Mouse (Mus musculus) liver, embryonic 14 days (tissue): ENCODE results near the gene Glyr1. TPM values are rescaled to one million over a fixed set of nuclear protein-coding genes. Genes with fewer than 3 reads are reported as not detected.

Source experiments
- polyA plus RNA-seq: library from polyadenylated mRNA; depleted of rRNA; stranded (reverse); fragments of >200 nt; gene quantifications from 2 replicates; pipeline ENCODE4 v1.2.3, GENCODE M21; 2012; rRNA removed

Glyr1 gene
- polyA plus RNA-seq, result 26.4 and 29.9 TPM in 2 replicates

DNA sequence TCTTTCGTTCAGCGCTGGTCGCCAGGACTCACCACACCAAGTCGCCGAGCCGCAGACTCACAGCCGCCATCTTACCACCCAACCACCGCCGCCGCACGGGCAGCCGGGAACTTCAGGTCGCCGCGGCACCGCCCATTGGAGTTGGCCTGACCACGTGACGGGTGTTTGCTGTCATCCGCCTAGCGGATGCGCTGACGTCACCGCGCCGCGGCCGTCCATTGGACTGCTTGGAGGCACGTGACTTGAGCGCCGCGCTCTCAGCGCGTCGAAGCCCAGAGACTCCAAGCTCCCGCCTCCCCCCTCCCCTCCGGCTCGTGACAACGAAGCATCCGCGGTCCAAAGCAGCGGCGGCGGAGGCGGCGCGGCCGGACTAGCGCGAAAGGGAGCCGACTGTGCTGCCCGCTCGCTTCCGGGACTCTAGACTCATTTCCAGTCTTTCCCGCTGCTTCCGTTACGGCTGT is at the start of gene Glyr1, which contains the start of gene Ubn1:
Gene Glyr1, minus strand, starts transcription at position 90 of the 461 bp plus-strand sequence.
Gene Ubn1, plus strand, starts transcription at position 284 of the 461 bp plus-strand sequence.

DNA sequence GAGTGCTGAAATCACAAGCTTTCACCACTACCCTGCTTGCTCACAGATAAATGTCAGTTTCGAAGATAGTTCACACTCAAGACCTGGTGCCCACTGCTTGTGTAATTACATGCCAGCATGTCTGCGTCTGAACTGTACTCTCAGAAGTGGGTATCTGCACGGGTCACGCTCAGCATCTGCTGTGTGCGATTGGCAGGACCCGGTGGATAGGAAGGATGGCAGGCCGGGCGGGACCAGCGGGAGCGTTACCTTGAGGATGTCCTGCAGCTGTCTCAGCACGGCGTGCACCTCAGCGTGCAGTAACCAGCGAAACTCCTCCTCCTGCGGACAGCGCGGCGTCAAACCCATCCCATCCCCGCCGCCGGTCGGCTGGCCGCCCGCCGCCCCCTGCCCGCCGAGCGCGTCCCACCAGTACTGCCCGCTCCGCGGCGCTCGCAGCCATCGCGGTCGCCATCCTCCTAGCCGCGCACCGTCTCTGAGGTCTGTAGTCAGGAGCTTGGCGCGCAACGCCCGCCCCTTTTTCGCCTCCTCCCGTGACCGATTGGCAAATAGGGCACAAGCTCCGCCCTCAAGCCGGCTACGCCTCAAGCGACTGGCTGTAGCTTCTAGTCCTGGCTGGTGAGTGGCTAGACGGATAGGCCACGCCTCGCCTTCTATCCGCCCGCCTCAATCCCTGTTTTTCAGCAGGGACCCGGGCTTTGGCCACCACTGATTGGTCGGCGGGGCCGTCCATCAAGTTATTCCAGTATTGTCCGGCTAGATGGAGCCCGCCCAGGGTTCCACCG is 36.4 kb downstream of the Glyr1 start, which contains the start of gene Rogdi:
Gene Rogdi, minus strand, starts transcription at position 500 of the 785 bp plus-strand sequence.

DNA sequence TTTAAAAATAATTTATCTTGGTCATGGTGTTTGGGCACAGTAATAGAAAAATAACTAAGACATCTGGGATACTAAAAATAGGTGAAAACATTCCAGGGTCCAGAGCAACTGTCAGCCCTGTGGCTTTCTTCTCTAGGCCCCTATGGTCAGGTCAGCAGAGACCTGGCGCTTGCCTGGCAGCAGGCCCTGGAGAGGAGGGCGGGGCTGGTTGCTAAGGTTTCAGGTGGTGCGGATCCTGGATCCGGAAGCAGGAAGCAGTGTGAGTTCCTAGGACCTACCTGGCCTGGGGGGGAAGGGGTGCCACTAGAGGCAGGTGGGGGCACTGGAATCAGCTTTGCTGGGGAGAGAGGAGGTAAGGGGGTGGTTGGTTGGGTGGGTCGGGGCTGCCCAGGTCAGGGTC is 42.6 kb downstream of the Glyr1 start, which contains the start of gene Smim22:
Gene Smim22, plus strand, starts transcription at position 222 of the 400 bp plus-strand sequence.

DNA sequence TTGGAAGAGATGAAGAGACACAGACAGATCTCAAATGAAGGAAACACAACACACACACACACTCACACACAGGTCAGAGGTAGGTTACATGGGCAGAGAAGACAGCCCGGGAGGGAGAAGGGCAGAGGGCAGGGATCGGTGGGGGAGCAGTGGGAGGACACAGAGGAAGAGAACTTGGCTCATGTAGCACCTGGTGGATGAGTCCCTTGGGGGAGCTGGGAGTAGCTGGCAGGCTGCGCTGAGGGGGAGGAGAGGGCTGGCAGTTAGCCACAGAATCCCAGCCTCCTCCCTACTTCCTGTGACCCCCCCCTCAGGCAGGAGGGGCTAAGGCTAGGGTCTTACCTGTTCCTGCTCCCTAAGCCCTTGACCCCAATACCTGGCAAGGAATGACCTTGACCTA is 52.1 kb downstream of the Glyr1 start, which contains the start of gene Sept12:
Gene Sept12, minus strand, starts transcription at position 300 of the 400 bp plus-strand sequence.

Other genes starting within 250 kb of the Glyr1 start
- gene 4930562C15Rik, start 214.4 kb downstream of the Glyr1 start, polyA plus RNA-seq, result not detected in 2 replicates
- gene Ubald1, start 169.5 kb downstream of the Glyr1 start, polyA plus RNA-seq, result 5.2 and 5.5 TPM in 2 replicates
- 12.4 and 15.5 TPM in 2 replicates for gene Mgrn1, start 163.6 kb downstream of the Glyr1 start, polyA plus RNA-seq
- 26.2 and 28.3 TPM in 2 replicates for gene Nudt16l1, start 111.1 kb downstream of the Glyr1 start, polyA plus RNA-seq
- gene Anks3, start 85.7 kb downstream of the Glyr1 start, polyA plus RNA-seq, result 15.7 and 16.9 TPM in 2 replicates
- gene Sept12, start 52.0 kb downstream of the Glyr1 start, polyA plus RNA-seq, result not detected in 2 replicates
- 11.0 and 11.4 TPM in 2 replicates for gene Smim22, start 42.6 kb downstream of the Glyr1 start, polyA plus RNA-seq
- 26.7 and 35.6 TPM in 2 replicates for gene Rogdi, start 36.3 kb downstream of the Glyr1 start, polyA plus RNA-seq
- 10.1 and 14.1 TPM in 2 replicates for gene Ubn1, start 194 bp upstream of the Glyr1 start, polyA plus RNA-seq
- 0.27 and 0.54 TPM in 2 replicates for gene Ppl, start 82.6 kb upstream of the Glyr1 start, polyA plus RNA-seq
- gene Sec14l5, start 97.2 kb upstream of the Glyr1 start, polyA plus RNA-seq, result 0.01 and 0.02 TPM in 2 replicates
- 10.7 and 10.8 TPM in 2 replicates for gene Nagpa, start 154.1 kb upstream of the Glyr1 start, polyA plus RNA-seq
- gene AU021092, start 172.4 kb upstream of the Glyr1 start, polyA plus RNA-seq, result 0.46 and 0.55 TPM in 2 replicates
- gene Alg1, start 183.8 kb upstream of the Glyr1 start, polyA plus RNA-seq, result 9.9 and 11.4 TPM in 2 replicates
- gene Eef2kmt, start 206.1 kb upstream of the Glyr1 start, polyA plus RNA-seq, result 9.9 and 11.4 TPM in 2 replicates